Mouse (Mus musculus) colon, adult 2 months (tissue): ENCODE results near the gene Alyref2. TPM values are rescaled to one million over a fixed set of nuclear protein-coding genes. Genes with fewer than 3 reads are reported as not detected.

Source experiments
- polyA plus RNA-seq: library from polyadenylated mRNA; depleted of rRNA; stranded (reverse); fragments of >200 nt; gene quantifications from 2 replicates; pipeline ENCODE4 v1.2.3, GENCODE M21; 2012; rRNA removed

The Alyref2 gene
- 5.3 and 5.4 TPM in 2 replicates for polyA plus RNA-seq

DNA sequence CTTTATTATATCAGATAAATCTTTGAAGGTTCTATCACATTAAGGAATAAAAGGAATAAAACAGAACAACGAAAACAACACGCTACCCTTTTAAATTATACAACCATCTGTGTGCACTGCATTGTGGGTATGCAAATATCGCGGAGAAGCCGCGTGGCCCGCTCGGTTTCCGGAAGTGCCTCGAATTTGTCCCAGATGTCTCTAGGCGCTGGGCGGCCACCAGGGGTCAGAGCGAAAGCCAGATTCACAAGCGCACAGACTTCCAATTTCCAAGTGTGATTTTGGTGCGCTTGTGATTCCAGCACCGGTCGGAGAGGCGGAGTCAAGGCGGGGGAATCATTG, at the start of gene Alyref2:
TSS of gene Alyref2 (plus strand) at position 229 of the 342 bp plus-strand sequence.

DNA sequence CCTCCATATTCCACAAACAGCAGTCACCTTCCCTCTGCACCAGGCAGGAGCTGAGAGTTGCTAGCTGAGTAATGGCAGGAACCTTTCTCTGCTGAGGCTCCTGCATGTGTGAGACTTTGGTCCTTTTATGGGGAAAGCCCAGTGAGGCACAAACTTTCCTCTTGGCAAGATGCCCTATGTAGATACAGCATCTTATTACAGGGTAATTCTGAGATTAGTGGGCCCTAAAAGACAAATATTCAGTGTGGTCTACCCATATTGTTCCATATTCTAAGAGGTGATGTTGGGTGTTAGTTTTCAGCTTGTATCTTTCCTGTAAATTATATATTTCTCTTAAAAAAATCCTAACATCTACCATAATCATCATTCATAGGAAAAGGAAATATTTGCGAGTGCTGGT, 31.9 kb downstream of the Alyref2 start, which contains the start of gene Itln1:
TSS of gene Itln1 (minus strand) at position 101 of the 400 bp plus-strand sequence.

Other genes with a start within 250 kb of the Alyref2 start
- 75.9 and 85.5 TPM in 2 replicates for gene B4galt3, start 233.2 kb upstream of the Alyref2 start, polyA plus RNA-seq
- gene Ppox, start 222.3 kb upstream of the Alyref2 start, polyA plus RNA-seq = 31.9 and 36.7 TPM in 2 replicates
- 41.4 and 43.3 TPM in 2 replicates for gene Usp21, start 215.5 kb upstream of the Alyref2 start, polyA plus RNA-seq
- 23.2 and 26.3 TPM in 2 replicates for gene Ufc1, start 208.5 kb upstream of the Alyref2 start, polyA plus RNA-seq
- 49.2 and 53.1 TPM in 2 replicates for gene Dedd, start 174.3 kb upstream of the Alyref2 start, polyA plus RNA-seq
- gene Nit1, start 157.8 kb upstream of the Alyref2 start, polyA plus RNA-seq = 62.5 and 68.1 TPM in 2 replicates
- 2.3 and 5.7 TPM in 2 replicates for gene Pfdn2, start 157.8 kb upstream of the Alyref2 start, polyA plus RNA-seq
- gene Klhdc9, start 142.7 kb upstream of the Alyref2 start, polyA plus RNA-seq = 1.0 and 2.1 TPM in 2 replicates
- 2.6 and 3.2 TPM in 2 replicates for gene Nectin4, start 133.4 kb upstream of the Alyref2 start, polyA plus RNA-seq
- gene Arhgap30, start 114.5 kb upstream of the Alyref2 start, polyA plus RNA-seq = 3.7 and 4.7 TPM in 2 replicates
- gene Usf1, start 92.2 kb upstream of the Alyref2 start, polyA plus RNA-seq = 85.2 and 90.3 TPM in 2 replicates
- 463 and 469 TPM in 2 replicates for gene Tstd1, start 84.6 kb upstream of the Alyref2 start, polyA plus RNA-seq
- gene F11r, start 65.9 kb upstream of the Alyref2 start, polyA plus RNA-seq = 108 and 134 TPM in 2 replicates
- gene Itln1, start 31.8 kb downstream of the Alyref2 start, polyA plus RNA-seq = 1.2 and 6.0 TPM in 2 replicates
- gene Cd244a, start 55.7 kb downstream of the Alyref2 start, polyA plus RNA-seq = 0.22 and 0.23 TPM in 2 replicates
- 0.43 and 1.1 TPM in 2 replicates for gene Ly9, start 103.9 kb downstream of the Alyref2 start, polyA plus RNA-seq
- gene Slamf7, start 149.6 kb downstream of the Alyref2 start, polyA plus RNA-seq = 1.4 TPM in 2 replicates
- 1.6 and 2.7 TPM in 2 replicates for gene Cd48, start 178.5 kb downstream of the Alyref2 start, polyA plus RNA-seq